Mouse (Mus musculus) CH12.LX (cell line): ENCODE measurements at regions not wholly inside any gene's neighbourhood (a gene's known extent, or its start where the extent isn't known, plus 50 kb on each side); places are given as distances from the start of the nearest gene placed in this dataset.

ENCODE experiments used
- DNase-seq: peaks from one replicate; pipeline ENCODE4 v3.0.0-alpha.2; 2013; ENCODE audit errors: extremely low read depth
- H3K27ac ChIP-seq: 2 replicates; pipeline ENCODE4 v1.5.1; 2012; ENCODE audit warnings: low read depth, mild to moderate bottlenecking, control low read depth, moderate library complexity; ENCODE audit not compliant: insufficient read depth
- H3K27me3 ChIP-seq: replicated peaks from 2 replicates; pipeline ENCODE3; 2012; ENCODE audit warnings: inconsistent platforms
- H3K36me3 ChIP-seq, 2 experiments: replicated peaks in 1 of 2; 2 replicates each; pipeline versions ENCODE3 to v1.6.1; 2012; ENCODE audit warnings: inconsistent platforms in 1 of 2, low read length in 1 of 2, mild to moderate bottlenecking in 1 of 2, mixed read lengths in 1 of 2, moderate library complexity in 1 of 2; ENCODE audit not compliant: control insufficient read depth in 1 of 2, insufficient read depth in 1 of 2
- H3K4me1 ChIP-seq, 2 experiments: 2 replicates each; pipeline ENCODE4 v1.6.1; 2012; ENCODE audit warnings: inconsistent platforms in 1 of 2, moderate library complexity in 1 of 2; ENCODE audit not compliant: insufficient read depth in 2 of 2, control insufficient read depth in 1 of 2
- H3K4me2 ChIP-seq: 2 replicates; pipeline ENCODE4 v1.6.1; 2012; ENCODE audit warnings: low read depth, mild to moderate bottlenecking, control low read depth; ENCODE audit not compliant: poor library complexity, insufficient read depth, severe bottlenecking
- H3K4me3 ChIP-seq, 3 experiments: fragments of 150-350 bp in 1 of 3; sonication (generic) in 1 of 3; replicated peaks in 1 of 3; 2 replicates each; pipeline versions ENCODE3 to v1.5.1; 2011 to 2012; ENCODE audit warnings: low read depth in 2 of 3, low read length in 2 of 3, mild to moderate bottlenecking in 2 of 3, moderate library complexity in 2 of 3, control low read depth in 1 of 3, improper control_type of control experiment in 1 of 3, inconsistent platforms in 1 of 3, mixed read lengths in 1 of 3; ENCODE audit not compliant: poor library complexity in 1 of 3
- H3K79me2 ChIP-seq: replicated peaks from 2 replicates; pipeline ENCODE4 v1.6.1; 2012; ENCODE audit warnings: mild to moderate bottlenecking, moderate library complexity; ENCODE audit not compliant: control insufficient read depth, poor library complexity, insufficient read depth, severe bottlenecking; ENCODE audit errors: extremely low read depth
- H3K9ac ChIP-seq: 2 replicates; pipeline ENCODE4 v1.6.1; 2012; ENCODE audit warnings: low read depth, mild to moderate bottlenecking, control low read depth, moderate library complexity; ENCODE audit not compliant: insufficient read depth
- H3K9me3 ChIP-seq: replicated peaks from 2 replicates; pipeline ENCODE3; 2012; ENCODE audit warnings: low read length, inconsistent platforms, mixed read lengths
- EP300 ChIP-seq: IDR thresholded peaks from 2 replicates; pipeline ENCODE4 v1.6.1; 2011; ENCODE audit warnings: low read length, improper control_type of control experiment
- ETS1 ChIP-seq: conservative IDR thresholded peaks from 2 replicates; pipeline ENCODE4 v1.6.1; 2012; ENCODE audit warnings: low read depth, mild to moderate bottlenecking, inconsistent platforms, low read length, improper control_type of control experiment, moderate library complexity
- HCFC1 ChIP-seq: IDR thresholded peaks from 2 replicates; pipeline ENCODE4 v1.6.1; 2012; ENCODE audit warnings: low read depth, mild to moderate bottlenecking, inconsistent platforms, low read length, improper control_type of control experiment
- IRF4 ChIP-seq: IDR thresholded peaks from 2 replicates; pipeline ENCODE4 v1.6.1; 2014; ENCODE audit warnings: low read depth, mild to moderate bottlenecking, inconsistent platforms, low read length, improper control_type of control experiment
- MAX ChIP-seq: IDR thresholded peaks from 2 replicates; pipeline ENCODE4 v1.6.1; 2011; ENCODE audit warnings: low read length, improper control_type of control experiment
- MEF2A ChIP-seq: IDR thresholded peaks from 2 replicates; pipeline ENCODE4 v1.6.1; 2014; ENCODE audit warnings: low read depth, mild to moderate bottlenecking, inconsistent platforms, low read length, improper control_type of control experiment, borderline replicate concordance
- MXI1 ChIP-seq: IDR thresholded peaks from 2 replicates; pipeline ENCODE4 v1.6.1; 2011; ENCODE audit warnings: mild to moderate bottlenecking, low read depth, low read length, improper control_type of control experiment
- NRF1 ChIP-seq: IDR thresholded peaks from 2 replicates; pipeline ENCODE4 v1.6.1; 2014; ENCODE audit warnings: low read depth, mild to moderate bottlenecking, inconsistent platforms, low read length, improper control_type of control experiment, moderate library complexity
- PAX5 ChIP-seq: IDR thresholded peaks from 2 replicates; pipeline ENCODE4 v1.6.1; 2012; ENCODE audit warnings: low read length, inconsistent platforms, mixed read lengths
- POLR2AphosphoS2 ChIP-seq: IDR thresholded peaks from 2 replicates; pipeline ENCODE4 v1.6.1; 2011; ENCODE audit warnings: low read depth, low read length, improper control_type of control experiment
- TBP ChIP-seq: conservative IDR thresholded peaks from 2 replicates; pipeline ENCODE4 v1.6.1; 2011; ENCODE audit warnings: low read depth, low read length, improper control_type of control experiment
- UBTF ChIP-seq: IDR thresholded peaks from 2 replicates; pipeline ENCODE4 v1.6.1; 2012; ENCODE audit warnings: low read depth, mild to moderate bottlenecking, inconsistent platforms, low read length, improper control_type of control experiment, moderate library complexity
- USF2 ChIP-seq: conservative IDR thresholded peaks from 2 replicates; pipeline ENCODE4 v1.6.1; 2011; ENCODE audit warnings: low read depth, low read length, improper control_type of control experiment
- ZC3H11A ChIP-seq: IDR thresholded peaks from 2 replicates; pipeline ENCODE4 v1.6.1; 2012; ENCODE audit warnings: low read depth, mild to moderate bottlenecking, inconsistent platforms, low read length, improper control_type of control experiment
- ZNF384 ChIP-seq: IDR thresholded peaks from 2 replicates; pipeline ENCODE4 v1.6.1; 2012; ENCODE audit warnings: low read depth, low read length, improper control_type of control experiment, inconsistent platforms
- dilution Hi-C: fragments of 300-500 bp; cut with MboI; formaldehyde crosslinking; loops from 2 replicates; pipeline ENCODE4 v1.14.3; 2020; ENCODE audit warnings: low sequenced_read_pairs; ENCODE audit not compliant: extremely low pct_unique_long_range_greater_than_20kb, extremely low pct_ligation_motif_present
- in situ Hi-C: fragments of 300-500 bp; cut with MboI; formaldehyde crosslinking; loops from 3 replicates; pipeline ENCODE4 v1.14.3; 2019; ENCODE audit warnings: low sequenced_read_pairs, low pct_ligation_motif_present, low pct_unique_long_range_greater_than_20kb, mixed read lengths

- Histone ChIP-seq H3K4me1 (no peaks in the 10 kb centered on the region), H3K4me3 (no peak overlapping the region), H3K9me3 (peaks cover 65% of the 10 kb centered on the region), H3K27ac (no peak overlapping the region), H3K4me2 (no peak overlapping the region), H3K27me3 (no peaks in the 10 kb centered on the region), H3K79me2 (no peaks in the 10 kb centered on the region), H3K9ac (no peak overlapping the region), H3K36me3 (no peaks in the 10 kb centered on the region)
- no peak for DNase-seq
- TF ChIP-seq IRF4 (no peak), MAX (no peak), MXI1 (no peak), UBTF (no peak), HCFC1 (no peak), EP300 (no peak), ZC3H11A (no peak)
- in situ Hi-C loops = no loop called here
- dilution Hi-C loops = no loop called here
Observed at GRCm38 (mm10) chr3:34759942-34760640, 109.9 kb downstream of the Sox2 start.

GRCm38 (mm10) chr3:34761162-34761769, 111.1 kb downstream of the Sox2 start:
- DNase-seq = no peak
- H3K4me2 ChIP-seq = no peak overlapping the region
- no peaks in the 10 kb centered on the region for H3K27me3 ChIP-seq
- no peaks in the 10 kb centered on the region for H3K4me1 ChIP-seq
- no peaks in the 10 kb centered on the region for H3K36me3 ChIP-seq
- no peak overlapping the region for H3K9ac ChIP-seq
- in situ Hi-C loops (no loop called here), dilution Hi-C loops (no loop called here)
- H3K79me2 ChIP-seq = no peaks in the 10 kb centered on the region
- H3K4me3 ChIP-seq = no peak overlapping the region
- peaks cover 70% of the 10 kb centered on the region for H3K9me3 ChIP-seq
- no peak overlapping the region for H3K27ac ChIP-seq
- TF ChIP-seq IRF4 = no peak
- TF ChIP-seq POLR2AphosphoS2 = no peak
- TF ChIP-seq NRF1 = no peak
- no peak for TF ChIP-seq MAX
- TF ChIP-seq ETS1 = no peak
- no peak for TF ChIP-seq ZNF384
- TF ChIP-seq USF2 = no peak
- no peak for TF ChIP-seq TBP
- no peak for TF ChIP-seq MEF2A
- TF ChIP-seq PAX5 = no peak
